ENCODE assay signal across 30 mouse cellular contexts in the genomic region with DNA sequence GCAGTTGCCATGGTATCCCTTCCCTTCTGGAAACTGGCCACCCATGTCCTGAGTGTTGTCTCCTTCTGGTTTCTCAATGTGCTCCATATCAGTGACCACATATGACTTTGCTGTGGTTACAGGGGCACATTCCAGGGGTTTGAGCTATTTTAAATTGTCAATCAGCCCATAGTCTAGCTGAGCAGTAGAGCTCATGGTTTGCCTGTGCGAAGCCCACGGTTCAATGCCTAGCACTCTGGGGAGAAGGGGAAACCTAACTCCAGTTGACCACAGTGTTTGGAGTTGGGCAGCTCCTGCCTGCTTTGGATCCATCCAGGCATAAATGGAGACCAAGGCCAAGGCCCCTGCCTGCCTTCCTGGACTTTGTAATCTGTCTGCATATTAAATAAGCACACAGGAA.
A peak's percentile ranks its signal among the peaks of the same experiment; 100 is the strongest.
DNase-seq lines count a peak whose midpoint lies in the region; ATAC-seq lines count a peak whose summit lies in the region.
"Had no signal": no experiment of that assay in that cellular context is flagged by ENCODE, and none has a peak within 500 bp of the region (broad histone marks: within the 10 kb centered on the region; RNA-seq: fewer than 3 reads in every experiment).

No protein-coding gene starts in this region.

- no peak overlapping the region for H3K4me2 ChIP-seq in embryonic facial prominence, embryonic 14.5 days (ENCODE audit: low read depth, low read length)
- no peak overlapping the region for H3K4me2 ChIP-seq in limb, embryonic 12.5 days
- H3K4me2 ChIP-seq: embryonic facial prominence, embryonic 15.5 days; forebrain, embryonic 12.5 days; forebrain, embryonic 15.5 days; heart, embryonic 13.5 days; hindbrain, embryonic 14.5 days had no signal

- H3K4me1 ChIP-seq in embryonic facial prominence, embryonic 14.5 days (ENCODE audit: control insufficient read depth, insufficient read depth, low read length) = no peaks in the 10 kb centered on the region
- H3K4me1 ChIP-seq in embryonic facial prominence, embryonic 10.5 days = no peaks in the 10 kb centered on the region
- no peaks in the 10 kb centered on the region for H3K4me1 ChIP-seq in limb, embryonic 12.5 days (replicated peaks)
- no peaks in the 10 kb centered on the region for H3K4me1 ChIP-seq in limb, embryonic 10.5 days
- H3K4me1 ChIP-seq: embryonic facial prominence, embryonic 15.5 days; forebrain, embryonic 12.5 days; forebrain, embryonic 15.5 days; heart, embryonic 10.5 days; heart, embryonic 13.5 days had no signal

- DNase-seq in embryonic facial prominence, embryonic 14.5 days (ENCODE audit: low spot score) = peak; percentile 35
- DNase-seq in embryonic facial prominence, embryonic 10.5 days (ENCODE audit: low spot score) = no peak
- DNase-seq in limb, embryonic 10.5 days (ENCODE audit: low spot score) = no peak
- peak; percentile 16 for DNase-seq in Muller cell, postnatal 12 days (ENCODE audit: inconsistent ontology term)
- DNase-seq in ovary, adult 18-20 months (ENCODE audit: low spot score) = no peak
- DNase-seq: adrenal gland, adult 8-10 months; adrenal gland, postnatal 25 days; cerebellum, adult 11-12 months; cerebellum, adult 8-10 months; cerebellum, postnatal 10 days; cerebellum, postnatal 36 days; embryo, embryonic 11 days; gastrocnemius, postnatal 10 days; gastrocnemius, postnatal 36 days; heart, adult 2 months; heart, postnatal 14 days; heart, postnatal 4 days had no signal

- no peak overlapping the region for H3K27ac ChIP-seq in embryonic facial prominence, embryonic 14.5 days (replicated peaks; ENCODE audit: low read depth, low read length)
- no peak overlapping the region for H3K27ac ChIP-seq in embryonic facial prominence, embryonic 10.5 days (replicated peaks)
- H3K27ac ChIP-seq in limb, embryonic 12.5 days = 0 out of 2 replicates have a peak overlapping the region, but pooled peaks have one; percentile 50
- no peak overlapping the region for H3K27ac ChIP-seq in limb, embryonic 10.5 days
- H3K27ac ChIP-seq: embryonic facial prominence, embryonic 15.5 days; forebrain, embryonic 12.5 days; forebrain, embryonic 15.5 days; heart, adult 2 months; heart, embryonic 10.5 days; heart, embryonic 13.5 days; hindbrain, embryonic 14.5 days; hindbrain, postnatal 0 days had no signal

- no peak overlapping the region for H3K4me3 ChIP-seq in embryonic facial prominence, embryonic 14.5 days (ENCODE audit: low read depth, low read length)
- no peak overlapping the region for H3K4me3 ChIP-seq in embryonic facial prominence, embryonic 10.5 days
- no peak overlapping the region for H3K4me3 ChIP-seq in limb, embryonic 12.5 days (replicated peaks)
- H3K4me3 ChIP-seq in limb, embryonic 10.5 days = no peak overlapping the region
- H3K4me3 ChIP-seq: embryonic facial prominence, embryonic 15.5 days; erythroblast, embryonic 14.5 days; forebrain, embryonic 12.5 days; forebrain, embryonic 15.5 days; heart, adult 2 months; heart, embryonic 10.5 days; heart, embryonic 13.5 days had no signal

- peaks cover 88% of the 10 kb centered on the region for H3K36me3 ChIP-seq in embryonic facial prominence, embryonic 14.5 days (ENCODE audit: control insufficient read depth, insufficient read depth, low read length)
- peaks cover 98% of the 10 kb centered on the region for H3K36me3 ChIP-seq in embryonic facial prominence, embryonic 10.5 days (replicated peaks)
- H3K36me3 ChIP-seq in limb, embryonic 12.5 days = peaks cover 98% of the 10 kb centered on the region
- H3K36me3 ChIP-seq in limb, embryonic 10.5 days = peaks cover 96% of the 10 kb centered on the region

- no peaks in the 10 kb centered on the region for H3K27me3 ChIP-seq in embryonic facial prominence, embryonic 14.5 days (replicated peaks; ENCODE audit: control insufficient read depth, insufficient read depth, low read length)
- no peaks in the 10 kb centered on the region for H3K27me3 ChIP-seq in embryonic facial prominence, embryonic 10.5 days (replicated peaks; ENCODE audit: low read depth, poor library complexity, severe bottlenecking)
- H3K27me3 ChIP-seq in limb, embryonic 12.5 days = no peaks in the 10 kb centered on the region
- H3K27me3 ChIP-seq in limb, embryonic 10.5 days (ENCODE audit: low read depth, poor library complexity, severe bottlenecking) = no peaks in the 10 kb centered on the region
- H3K27me3 ChIP-seq: embryonic facial prominence, embryonic 15.5 days; forebrain, embryonic 12.5 days; forebrain, embryonic 15.5 days; heart, embryonic 13.5 days had no signal

- H3K9me3 ChIP-seq in embryonic facial prominence, embryonic 14.5 days (ENCODE audit: control insufficient read depth, low read length) = no peaks in the 10 kb centered on the region
- peaks cover 9% of the 10 kb centered on the region for H3K9me3 ChIP-seq in embryonic facial prominence, embryonic 10.5 days
- H3K9me3 ChIP-seq in limb, embryonic 12.5 days = peaks cover 6% of the 10 kb centered on the region; the same call in 1 of the 2 replicates
- 0 out of 2 replicates have a peak, but pooled peaks cover 3% of the 10 kb centered on the region for H3K9me3 ChIP-seq in limb, embryonic 10.5 days (replicated peaks)
- H3K9me3 ChIP-seq: embryonic facial prominence, embryonic 15.5 days had no signal

- ATAC-seq in embryonic facial prominence, embryonic 14.5 days (ENCODE audit: low read depth) = no peak
- no peak for ATAC-seq in limb, embryonic 12.5 days (ENCODE audit: insufficient number of reproducible peaks, insufficient read depth, low FRiP score, low TSS enrichment, low read depth)
- ATAC-seq in erythroblast, adult 5-6 weeks (replicated peaks; ENCODE audit: low FRiP score, poor library complexity, severe bottlenecking) = 0 out of 2 replicates have a peak, but pooled peaks have one; percentile 18
- ATAC-seq in activated CD4-positive, CD25-positive, alpha-beta regulatory T cell, adult 4 months = no peak
- ATAC-seq: CD4-positive, CD25-positive, alpha-beta regulatory T cell, adult 4 months; forebrain, embryonic 15.5 days; hindbrain, postnatal 0 days; inflammation-experienced regulatory T-cells, adult 6 months had no signal

- no peak overlapping the region for H3K9ac ChIP-seq in embryonic facial prominence, embryonic 14.5 days (ENCODE audit: low read depth, low read length)
- no peak overlapping the region for H3K9ac ChIP-seq in limb, embryonic 12.5 days (replicated peaks)
- H3K9ac ChIP-seq: embryonic facial prominence, embryonic 15.5 days; forebrain, embryonic 12.5 days; forebrain, embryonic 15.5 days; heart, embryonic 13.5 days; hindbrain, embryonic 14.5 days had no signal

- 64% methylated on average over 2 of the region's 2 CpGs for whole genome bisulfite sequencing in embryonic facial prominence, embryonic 14.5 days
- WGBS in embryonic facial prominence, embryonic 10.5 days = 88% methylated on average over 2 of the region's 2 CpGs
- 94% methylated on average over 2 of the region's 2 CpGs for WGBS in limb, embryonic 12.5 days
- WGBS in limb, embryonic 10.5 days = 94% methylated on average over 2 of the region's 2 CpGs

Comparison
In these comparisons a context has a peak if more than half of its experiments do, and no peak if none do; other contexts are left out.
1. DNase-seq: peak in embryonic facial prominence, embryonic 14.5 days (single experiment) and Muller cell, postnatal 12 days (single experiment); none in embryonic facial prominence, embryonic 10.5 days (single experiment), limb, embryonic 10.5 days (single experiment) and ovary, adult 18-20 months (single experiment).